Mouse (Mus musculus) midbrain, embryonic 16.5 days (tissue): Measurements from ENCODE around the gene Anks3. TPM values are rescaled to one million over a fixed set of nuclear protein-coding genes. Genes with fewer than 3 reads are reported as not detected.
A peak's percentile ranks its signal among the peaks of the same experiment; 100 is the strongest.

Experiments
- ATAC-seq: fragments of 200-750 bp; cut with Nextera tagmentation; 2 replicates; pipeline ENCODE4 v1.8.0; 2017; ENCODE audit warnings: moderate TSS enrichment
- H3K27ac ChIP-seq: fragments of 300-500 bp; sonication (generic); 2 replicates; pipeline ENCODE4 v1.5.1; 2014; ENCODE audit warnings: mild to moderate bottlenecking, low read length, mixed read lengths
- H3K27me3 ChIP-seq: fragments of 300-500 bp; sonication (generic); 2 replicates; pipeline ENCODE4 v1.6.1; 2014; ENCODE audit warnings: low read depth, low read length, mixed read lengths; ENCODE audit not compliant: control insufficient read depth, insufficient read depth
- H3K36me3 ChIP-seq: fragments of 300-500 bp; sonication (generic); 2 replicates; pipeline ENCODE4 v1.6.1; 2014; ENCODE audit warnings: mild to moderate bottlenecking, low read length, moderate library complexity, mixed read lengths; ENCODE audit not compliant: control insufficient read depth, insufficient read depth
- H3K4me1 ChIP-seq: fragments of 300-500 bp; sonication (generic); 2 replicates; pipeline ENCODE4 v1.6.1; 2014; ENCODE audit warnings: mild to moderate bottlenecking, low read length, mixed read lengths; ENCODE audit not compliant: control insufficient read depth, insufficient read depth
- H3K4me2 ChIP-seq: fragments of 300-500 bp; sonication (generic); 2 replicates; pipeline ENCODE4 v1.6.1; 2014; ENCODE audit warnings: mild to moderate bottlenecking, low read length, mixed read lengths
- H3K4me3 ChIP-seq: fragments of 300-500 bp; sonication (generic); 2 replicates; pipeline ENCODE4 v1.5.1; 2014; ENCODE audit warnings: low read depth, mild to moderate bottlenecking, low read length, moderate library complexity, mixed read lengths
- H3K9ac ChIP-seq: fragments of 300-500 bp; sonication (generic); 2 replicates; pipeline ENCODE4 v1.6.1; 2014; ENCODE audit warnings: low read depth, low read length, mixed read lengths
- H3K9me3 ChIP-seq: fragments of 300-500 bp; sonication (generic); replicated peaks from 2 replicates; pipeline ENCODE4 v1.6.1; 2014; ENCODE audit warnings: mild to moderate bottlenecking, low read length, mixed read lengths; ENCODE audit not compliant: control insufficient read depth, poor library complexity, severe bottlenecking
- WGBS: fragments of 180-500 bp; shearing (Covaris S2); extraction: QIAGEN DNeasy Blood & Tissue Kit; methylation state at CpG from one replicate; pipeline ENCODE4 v1.1.7; 2014; 5-methylcytosine and 5-hydroxymethylcytosine counted together
- polyA plus RNA-seq: library from polyadenylated mRNA; unstranded; fragments of >200 nt; fragmentation: Nextera tagmentation; extraction: Ambion mirVana; gene quantifications from 2 replicates; pipeline ENCODE4 v1.2.1, GENCODE M21; 2015

The Anks3 gene
- polyA plus RNA-seq, 1 experiment from 2014 or later: 75.1 TPM

DNA sequence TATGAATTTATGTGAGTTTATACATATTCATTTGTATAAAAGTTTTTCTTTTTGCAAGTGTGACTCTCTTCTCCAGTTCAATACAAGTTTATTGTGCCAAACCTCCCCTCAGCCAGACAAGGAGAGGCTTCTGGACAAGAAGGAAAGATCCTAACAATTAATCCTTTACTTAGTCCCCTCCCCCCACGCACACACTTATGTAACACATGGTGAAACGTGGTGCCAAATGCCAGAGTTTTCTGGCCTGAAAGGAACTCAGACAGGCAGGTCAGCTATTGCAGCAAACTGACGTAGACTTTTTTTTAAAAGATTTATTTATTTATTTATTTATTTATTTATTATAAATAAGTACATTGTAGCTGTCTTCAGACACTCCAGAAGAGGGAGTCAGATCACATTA, 36.6 kb upstream of the Anks3 start:
- Histone ChIP-seq H3K4me3 (no peak overlapping the region), H3K27ac (no peak overlapping the region), H3K9me3 (no peaks in the 10 kb centered on the region), H3K27me3 (no peaks in the 10 kb centered on the region), H3K4me2 (no peak overlapping the region), H3K36me3 (no peaks in the 10 kb centered on the region), H3K4me1 (no peaks in the 10 kb centered on the region), H3K9ac (no peak overlapping the region)
- 68% methylated on average over 3 of the region's 3 CpGs for WGBS
- no peak for ATAC-seq

DNA sequence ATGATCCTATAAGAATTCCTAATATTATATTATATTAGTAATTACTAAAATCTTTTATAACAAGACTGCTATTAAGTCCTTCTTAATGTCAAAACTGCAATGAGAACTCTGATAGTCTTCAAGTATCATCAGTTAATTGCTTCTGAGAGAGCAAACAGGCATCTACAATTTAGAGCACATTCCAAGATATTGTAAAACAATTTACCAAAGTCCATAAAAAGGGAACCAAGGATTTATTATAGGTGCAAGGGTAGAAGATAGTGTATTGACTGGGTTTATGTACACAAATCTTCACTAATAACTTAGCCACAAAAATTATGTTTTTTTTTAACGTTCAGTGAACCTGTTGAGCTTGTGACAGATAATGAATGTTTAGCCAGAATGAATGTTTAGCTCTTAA, 35.0 kb upstream of the Anks3 start:
- no peak for ATAC-seq
- H3K4me2 ChIP-seq: no peak overlapping the region
- 92% methylated on average over 1 of the region's 1 CpGs for WGBS

DNA sequence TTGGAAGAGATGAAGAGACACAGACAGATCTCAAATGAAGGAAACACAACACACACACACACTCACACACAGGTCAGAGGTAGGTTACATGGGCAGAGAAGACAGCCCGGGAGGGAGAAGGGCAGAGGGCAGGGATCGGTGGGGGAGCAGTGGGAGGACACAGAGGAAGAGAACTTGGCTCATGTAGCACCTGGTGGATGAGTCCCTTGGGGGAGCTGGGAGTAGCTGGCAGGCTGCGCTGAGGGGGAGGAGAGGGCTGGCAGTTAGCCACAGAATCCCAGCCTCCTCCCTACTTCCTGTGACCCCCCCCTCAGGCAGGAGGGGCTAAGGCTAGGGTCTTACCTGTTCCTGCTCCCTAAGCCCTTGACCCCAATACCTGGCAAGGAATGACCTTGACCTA, 33.5 kb upstream of the Anks3 start, which contains the start of gene Sept12:
TSS of gene Sept12 (minus strand) at position 300 of the 400 bp plus-strand sequence.
- Histone ChIP-seq H3K9ac (no peak within 1 kb of the TSS), H3K4me1 (no peaks in the 10 kb centered on the region)

More for the DNA sequence above, 35.0 kb upstream of the Anks3 start:
- Histone ChIP-seq H3K27me3 (no peaks in the 10 kb centered on the region), H3K9ac (no peak overlapping the region), H3K27ac (no peak overlapping the region), H3K4me3 (no peak overlapping the region), H3K36me3 (no peaks in the 10 kb centered on the region), H3K9me3 (no peaks in the 10 kb centered on the region), H3K4me1 (no peaks in the 10 kb centered on the region)

DNA sequence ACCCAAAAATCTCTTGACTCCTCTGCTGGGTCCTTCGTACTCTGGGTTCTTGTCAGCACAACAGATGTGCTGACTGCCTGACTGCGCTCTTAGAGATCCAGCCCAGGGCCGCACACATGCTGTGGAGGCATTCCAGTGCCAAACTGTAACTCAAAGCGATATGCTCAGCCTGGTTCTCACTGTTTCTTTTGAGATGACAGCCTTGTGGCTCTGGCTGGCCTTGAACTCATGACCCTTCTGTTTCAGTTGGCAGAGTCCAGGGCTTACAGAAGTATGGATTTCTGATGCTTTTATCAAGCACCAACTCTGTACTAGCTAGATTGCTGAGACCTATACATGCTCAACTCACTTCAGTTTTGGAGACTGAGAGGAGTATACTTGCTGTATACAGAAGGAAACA, 29.3 kb upstream of the Anks3 start:
- H3K4me3 ChIP-seq: no peak overlapping the region
- H3K27ac ChIP-seq: no peak overlapping the region
- ATAC-seq: no peak
- no peaks in the 10 kb centered on the region for H3K9me3 ChIP-seq
- no peak overlapping the region for H3K9ac ChIP-seq
- H3K36me3 ChIP-seq: no peaks in the 10 kb centered on the region
- H3K4me2 ChIP-seq: no peak overlapping the region
- H3K27me3 ChIP-seq: no peaks in the 10 kb centered on the region
- 82% methylated on average over 4 of the region's 4 CpGs for WGBS
- no peaks in the 10 kb centered on the region for H3K4me1 ChIP-seq

More for the DNA sequence above, 33.5 kb upstream of the Anks3 start, which contains the start of gene Sept12:
- Histone ChIP-seq H3K27ac (no peak within 1 kb of the TSS), H3K4me3 (no peak within 1 kb of the TSS), H3K27me3 (no peaks in the 10 kb centered on the region), H3K36me3 (no peaks in the 10 kb centered on the region), H3K4me2 (no peak within 1 kb of the TSS), H3K9me3 (no peaks in the 10 kb centered on the region)
- 52% methylated on average over 2 of the region's 3 CpGs for WGBS
- ATAC-seq: no peak

DNA sequence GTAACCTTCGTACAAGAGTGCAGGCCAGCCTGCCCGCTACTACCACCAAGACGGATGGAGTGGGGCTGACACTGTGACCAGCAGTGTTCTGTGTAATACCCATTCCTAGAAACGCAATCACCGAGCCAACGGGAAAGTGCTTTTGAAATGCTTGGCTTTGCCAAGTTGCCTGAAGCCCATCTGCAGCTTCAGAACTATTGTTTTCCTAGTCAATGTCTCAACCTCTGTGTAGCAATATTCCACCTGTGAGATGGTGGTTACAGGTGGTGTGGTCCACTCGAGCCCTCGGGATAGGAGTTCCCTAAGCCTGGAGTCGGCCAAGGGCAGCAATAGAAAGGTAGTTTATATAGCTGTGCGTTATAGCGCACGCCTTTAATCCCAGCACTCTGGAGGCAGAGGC, 20.7 kb upstream of the Anks3 start:
- H3K4me3 ChIP-seq: no peak overlapping the region
- H3K4me1 ChIP-seq: no peaks in the 10 kb centered on the region
- H3K27ac ChIP-seq: no peak overlapping the region
- no peak overlapping the region for H3K4me2 ChIP-seq
- no peaks in the 10 kb centered on the region for H3K27me3 ChIP-seq
- no peak for ATAC-seq
- no peak overlapping the region for H3K9ac ChIP-seq
- H3K36me3 ChIP-seq: no peaks in the 10 kb centered on the region
- 92% methylated on average over 12 of the region's 12 CpGs for WGBS
- no peaks in the 10 kb centered on the region for H3K9me3 ChIP-seq

DNA sequence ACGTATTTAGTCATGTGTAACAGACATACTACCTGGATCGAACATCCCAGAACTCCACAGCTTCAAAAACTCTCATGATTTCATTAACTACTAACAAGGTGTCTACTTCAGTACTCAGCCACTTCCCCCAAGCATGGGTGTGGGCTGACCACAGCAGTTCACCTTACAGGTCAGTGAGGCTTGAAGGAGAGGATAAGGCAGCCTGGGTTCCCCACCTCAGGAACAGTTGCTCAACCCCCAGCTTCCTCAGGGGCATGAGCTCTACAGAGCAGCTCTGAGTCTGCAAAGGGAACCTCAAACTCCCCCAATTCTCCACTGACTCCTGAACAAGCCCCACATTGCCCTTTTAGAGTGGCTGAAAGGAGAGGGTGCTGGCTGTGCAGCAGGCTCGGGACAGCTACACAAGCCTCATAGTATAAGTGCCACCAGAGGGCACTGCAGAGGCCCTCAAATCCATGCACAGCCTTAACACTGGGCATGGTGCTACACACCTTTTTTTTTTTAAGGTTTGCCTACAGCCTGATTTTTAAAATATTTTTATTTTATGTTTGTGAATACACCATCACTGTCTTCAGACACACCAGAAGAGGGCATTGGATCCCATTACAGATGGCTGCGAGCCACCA, 15.9 kb upstream of the Anks3 start:
- Histone ChIP-seq H3K4me2 (no peak overlapping the region), H3K9ac (no peak overlapping the region), H3K4me1 (no peaks in the 10 kb centered on the region), H3K36me3 (no peaks in the 10 kb centered on the region), H3K27ac (no peak overlapping the region), H3K27me3 (no peaks in the 10 kb centered on the region), H3K9me3 (no peaks in the 10 kb centered on the region), H3K4me3 (no peak overlapping the region)
- WGBS: 75% methylated on average over 4 of the region's 4 CpGs
- peak; percentile 58; the same call in 1 of the 2 replicates for ATAC-seq

DNA sequence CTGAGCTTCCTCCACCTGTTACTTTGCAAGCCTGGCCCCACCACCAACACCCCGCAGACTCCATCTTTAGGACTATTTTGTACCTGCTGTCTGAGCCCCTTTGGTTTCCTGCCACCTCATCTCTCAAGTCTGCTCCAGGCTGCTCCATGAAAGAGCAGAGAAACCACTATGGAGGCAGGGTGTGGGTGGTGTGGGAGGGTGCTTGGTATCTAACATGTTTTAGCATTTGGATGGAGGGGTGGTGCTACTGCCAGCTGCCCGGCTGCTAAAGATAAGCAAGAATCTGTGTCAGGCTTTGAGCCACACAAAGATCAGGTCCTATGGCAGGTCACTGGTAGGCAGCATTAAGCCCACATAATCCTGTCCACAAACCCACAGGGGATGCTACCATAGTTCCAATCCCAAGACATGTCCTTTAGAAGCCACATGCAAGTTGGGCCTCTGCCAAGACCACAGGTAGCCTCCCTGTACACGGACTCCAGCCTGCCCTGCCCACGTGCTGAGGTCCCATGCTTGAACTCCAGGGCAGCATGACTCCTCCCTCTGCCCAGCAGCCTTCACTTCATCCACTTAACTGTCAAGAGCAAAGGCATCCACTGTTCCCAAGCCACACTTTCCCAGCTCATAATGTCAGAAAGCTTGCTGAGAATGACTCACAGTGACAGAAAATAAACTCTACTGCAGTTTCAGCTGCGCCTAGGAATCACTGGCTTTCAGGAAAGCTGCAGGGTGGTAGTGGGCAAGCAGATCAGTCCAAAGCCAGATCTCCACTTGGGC, 14.5 kb upstream of the Anks3 start:
- H3K4me2 ChIP-seq: no peak overlapping the region
- no peaks in the 10 kb centered on the region for H3K27me3 ChIP-seq
- H3K27ac ChIP-seq: no peak overlapping the region
- 67% methylated on average over 5 of the region's 5 CpGs for WGBS
- H3K4me3 ChIP-seq: no peak overlapping the region
- no peaks in the 10 kb centered on the region for H3K36me3 ChIP-seq
- H3K9me3 ChIP-seq: no peaks in the 10 kb centered on the region
- H3K4me1 ChIP-seq: no peaks in the 10 kb centered on the region
- H3K9ac ChIP-seq: no peak overlapping the region
- no peak for ATAC-seq

DNA sequence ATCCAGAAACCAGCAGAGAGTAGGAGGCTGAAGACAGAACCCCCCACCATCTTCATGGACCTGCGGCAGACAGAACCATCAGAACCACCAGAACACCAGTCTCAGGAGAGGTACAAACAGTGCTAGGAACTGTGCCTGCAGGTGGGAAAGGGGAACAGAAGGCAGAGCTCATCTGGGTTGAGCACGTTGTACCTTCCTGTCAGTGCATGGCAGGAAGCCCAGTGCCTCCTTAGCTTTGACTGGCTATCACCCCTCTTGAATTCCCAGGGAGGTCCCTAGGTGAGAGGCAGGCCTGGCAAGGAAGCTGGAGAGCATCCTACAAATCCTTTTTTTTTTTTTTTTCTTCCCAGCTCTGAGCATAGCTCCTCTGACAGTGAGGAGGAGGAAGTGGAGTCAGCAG, 12.2 kb upstream of the Anks3 start:
- H3K4me2 ChIP-seq: no peak overlapping the region
- no peak for ATAC-seq
- H3K9me3 ChIP-seq: no peaks in the 10 kb centered on the region
- H3K4me1 ChIP-seq: no peaks in the 10 kb centered on the region
- no peak overlapping the region for H3K27ac ChIP-seq
- no peaks in the 10 kb centered on the region for H3K36me3 ChIP-seq
- WGBS: 81% methylated on average over 2 of the region's 2 CpGs
- no peak overlapping the region for H3K4me3 ChIP-seq
- no peak overlapping the region for H3K9ac ChIP-seq
- H3K27me3 ChIP-seq: no peaks in the 10 kb centered on the region

DNA sequence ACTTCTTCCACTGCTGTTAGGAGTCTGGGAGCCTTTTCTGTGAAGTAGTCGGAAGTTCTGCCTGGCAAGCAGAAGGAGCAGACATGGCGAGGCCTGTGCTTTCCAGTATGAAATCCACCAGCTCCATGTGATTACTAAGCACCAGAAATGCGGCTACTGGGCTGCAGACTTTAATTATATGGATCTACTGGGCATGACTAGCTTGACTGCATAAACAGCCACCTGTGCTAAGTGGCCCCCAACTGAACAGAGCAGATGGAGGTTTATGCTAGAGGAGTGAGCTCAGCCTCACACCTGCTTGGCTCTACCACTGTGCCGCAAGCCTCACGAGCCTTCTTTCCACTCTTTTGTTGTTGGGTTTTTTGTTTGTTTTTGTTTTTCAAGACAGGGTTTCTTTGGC, 10.5 kb upstream of the Anks3 start:
- Histone ChIP-seq H3K27ac (no peak overlapping the region), H3K36me3 (no peaks in the 10 kb centered on the region), H3K9ac (no peak overlapping the region), H3K4me3 (no peak overlapping the region), H3K4me1 (no peaks in the 10 kb centered on the region), H3K4me2 (no peak overlapping the region), H3K27me3 (no peaks in the 10 kb centered on the region), H3K9me3 (no peaks in the 10 kb centered on the region)
- WGBS: 78% methylated on average over 5 of the region's 5 CpGs
- no peak for ATAC-seq
